Mouse (Mus musculus) heart, postnatal 36 days (tissue): ENCODE measurements at regions not wholly inside any gene's neighbourhood (a gene's known extent, or its start where the extent isn't known, plus 50 kb on each side); places are given as distances from the start of the nearest gene placed in this dataset.
A peak's percentile ranks its signal among the peaks of the same experiment; 100 is the strongest.

Experiments used
- DNase-seq, 2 experiments: peaks; one replicate each; pipeline ENCODE4 v3.0.0; 2021 to 2022
- intact Hi-C: fragments of 180-260 bp; cut with DNase I; formaldehyde crosslinking; loops from one replicate; pipeline ENCODE4 v1.15.1; 2025

- intact Hi-C loops = loop anchor here (10.0 kb wide), 1 partner anchor 376 kb away; no protein-coding TSS in a partner anchor
Measured at GRCm38 (mm10) chr14:58709281-58709680, 433.4 kb downstream of the 1700129C05Rik start.

GRCm38 (mm10) chr14:58701765-58702164, 440.9 kb downstream of the 1700129C05Rik start:
- intact Hi-C loops = loop anchor here (1.0 to 10.0 kb wide), 2 partner anchors 383 to 667 kb away; no protein-coding TSS in a partner anchor
- peak; percentile 46 to 63 for DNase-seq

More at GRCm38 (mm10) chr14:58709281-58709680, 433.4 kb downstream of the 1700129C05Rik start:
- no peak for DNase-seq

- DNase-seq = no peak
- intact Hi-C loops = no loop called here
Measured at GRCm38 (mm10) chr14:58691129-58691828, 451.4 kb downstream of the 1700129C05Rik start.

GRCm38 (mm10) chr14:58687814-58688213, 454.9 kb downstream of the 1700129C05Rik start:
- intact Hi-C loops = no loop called here
- no peak for DNase-seq

GRCm38 (mm10) chr14:58678781-58679180, 463.9 kb downstream of the 1700129C05Rik start:
- intact Hi-C loops = no loop called here
- DNase-seq = no peak

- DNase-seq = no peak
- intact Hi-C loops = no loop called here
Measured at GRCm38 (mm10) chr14:58678126-58678656, 464.5 kb downstream of the 1700129C05Rik start.

GRCm38 (mm10) chr14:58675146-58675545, 467.5 kb downstream of the 1700129C05Rik start:
- DNase-seq = no peak
- intact Hi-C loops = no loop called here

- no peak for DNase-seq
- intact Hi-C loops = no loop called here
Measured at GRCm38 (mm10) chr14:58663946-58664345, 478.7 kb downstream of the 1700129C05Rik start.

- intact Hi-C loops = no loop called here
- DNase-seq = no peak
Measured at GRCm38 (mm10) chr14:58662601-58663000, 480.1 kb downstream of the 1700129C05Rik start.

GRCm38 (mm10) chr14:58661416-58661815, 481.3 kb downstream of the 1700129C05Rik start:
- no peak for DNase-seq
- intact Hi-C loops = loop anchor here (1.0 kb wide), 1 partner anchor 23 kb away; no protein-coding TSS in a partner anchor

GRCm38 (mm10) chr14:58657263-58657662, 485.4 kb downstream of the 1700129C05Rik start:
- intact Hi-C loops = no loop called here

GRCm38 (mm10) chr14:58656935-58657238, 485.8 kb downstream of the 1700129C05Rik start:
- no peak for DNase-seq
- intact Hi-C loops = no loop called here

More at GRCm38 (mm10) chr14:58657263-58657662, 485.4 kb downstream of the 1700129C05Rik start:
- no peak for DNase-seq

GRCm38 (mm10) chr14:58656212-58656934, 486.3 kb downstream of the 1700129C05Rik start:
- intact Hi-C loops = no loop called here
- no peak for DNase-seq

GRCm38 (mm10) chr14:58653026-58653425, 489.7 kb downstream of the 1700129C05Rik start:
- intact Hi-C loops = loop anchor here (2.0 kb wide), 1 partner anchor 20 kb away; no protein-coding TSS in a partner anchor
- no peak for DNase-seq

- intact Hi-C loops = loop anchor here (2.0 kb wide), 1 partner anchor 19 kb away; no protein-coding TSS in a partner anchor
- no peak for DNase-seq
Measured at GRCm38 (mm10) chr14:58652004-58652403, 490.7 kb downstream of the 1700129C05Rik start.

GRCm38 (mm10) chr14:58651210-58651609, 491.5 kb downstream of the 1700129C05Rik start:
- no peak for DNase-seq

GRCm38 (mm10) chr14:58638337-58638696, 504.4 kb downstream of the 1700129C05Rik start:
- intact Hi-C loops = loop anchor here (1.0 kb wide), 1 partner anchor 23 kb away; no protein-coding TSS in a partner anchor
- no peak for DNase-seq

More at GRCm38 (mm10) chr14:58651210-58651609, 491.5 kb downstream of the 1700129C05Rik start:
- intact Hi-C loops = no loop called here

GRCm38 (mm10) chr14:58637405-58638336, 505.0 kb downstream of the 1700129C05Rik start:
- no peak for DNase-seq
- intact Hi-C loops = loop anchor here (1.0 kb wide), 1 partner anchor 24 kb away; no protein-coding TSS in a partner anchor

- no peak for DNase-seq
- intact Hi-C loops = no loop called here
Measured at GRCm38 (mm10) chr14:58631221-58631620, 511.5 kb downstream of the 1700129C05Rik start.

- intact Hi-C loops = no loop called here
- DNase-seq = no peak
Measured at GRCm38 (mm10) chr14:58628266-58628665, 514.4 kb downstream of the 1700129C05Rik start.
